Mouse (Mus musculus): ENCODE results near the gene Fbxl20.

Fbxl20 gene

GRCm38 (mm10) chr11:98101332-98101731, 48.9 kb downstream of the Fbxl20 start:
- in situ Hi-C loops (cut with MboI, MseI), result loop anchor here (5.0 to 25.0 kb wide), 2 partner anchors 41 to 1264 kb away; partner anchors contain the start of genes Copz2 (in 1 of the 2) and Nfe2l1 (in 1 of the 2)

DNA sequence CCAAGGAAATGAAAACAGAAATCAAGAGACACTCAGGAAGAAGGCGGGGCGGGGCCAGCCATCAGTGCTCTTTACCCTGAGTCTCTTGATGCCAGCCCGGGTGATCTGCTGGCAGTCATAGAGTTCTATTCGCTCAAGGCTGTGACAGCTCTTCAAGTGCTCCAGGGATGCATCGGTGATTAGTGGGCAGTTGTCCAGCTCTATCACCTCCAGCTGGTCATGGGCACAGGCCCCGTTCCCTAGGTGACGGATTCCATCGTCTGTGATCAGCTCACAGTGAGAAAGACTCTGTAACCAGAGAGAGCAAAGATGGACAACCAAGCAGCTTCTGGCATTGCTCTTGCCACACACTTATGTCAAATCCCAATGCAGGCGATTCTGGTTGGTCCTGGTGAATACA, 59.6 kb downstream of the Fbxl20 start:
- in situ Hi-C loops (cut with MboI, MseI), result no loop called here

DNA sequence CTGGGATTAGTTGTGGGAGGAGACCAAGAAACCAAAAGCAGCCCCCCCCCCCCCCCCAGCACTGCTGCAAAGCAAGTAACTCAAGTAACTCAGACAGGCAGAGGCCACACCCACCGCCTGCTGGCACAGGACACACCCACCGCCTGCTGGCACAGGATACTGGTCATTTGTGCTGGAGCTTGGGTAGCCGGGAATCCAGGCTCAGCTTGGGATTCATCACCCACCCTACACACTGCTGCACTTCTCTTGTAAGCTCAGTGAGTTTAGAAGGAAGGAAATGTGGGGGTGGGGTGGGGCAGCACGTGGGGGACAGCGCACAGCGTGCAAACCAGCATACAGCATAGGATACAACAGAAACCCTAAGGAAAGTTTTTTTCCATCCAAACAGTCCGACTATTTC, 62.0 kb downstream of the Fbxl20 start:
- in situ Hi-C loops (cut with MboI, MseI), result loop anchor here in 1 of 2 experiments (10.0 kb wide), 1 partner anchor 1353 kb away; no protein-coding TSS in a partner anchor

GRCm38 (mm10) chr11:98086574-98086973, 63.6 kb downstream of the Fbxl20 start:
- in situ Hi-C loops (cut with MboI, MseI), result loop anchor here in 1 of 2 experiments (10.0 kb wide), 1 partner anchor 1352 kb away; no protein-coding TSS in a partner anchor

- in situ Hi-C loops (cut with MboI, MseI), result loop anchor here in 1 of 2 experiments (10.0 kb wide), 1 partner anchor 1351 kb away; no protein-coding TSS in a partner anchor
Measured at GRCm38 (mm10) chr11:98086141-98086540, 64.1 kb downstream of the Fbxl20 start.

GRCm38 (mm10) chr11:98082745-98083144, 67.5 kb downstream of the Fbxl20 start:
- in situ Hi-C loops (cut with MboI, MseI), result loop anchor here in 1 of 2 experiments (5.0 to 10.0 kb wide), 2 partner anchors 40 to 1348 kb away; no protein-coding TSS in a partner anchor

DNA sequence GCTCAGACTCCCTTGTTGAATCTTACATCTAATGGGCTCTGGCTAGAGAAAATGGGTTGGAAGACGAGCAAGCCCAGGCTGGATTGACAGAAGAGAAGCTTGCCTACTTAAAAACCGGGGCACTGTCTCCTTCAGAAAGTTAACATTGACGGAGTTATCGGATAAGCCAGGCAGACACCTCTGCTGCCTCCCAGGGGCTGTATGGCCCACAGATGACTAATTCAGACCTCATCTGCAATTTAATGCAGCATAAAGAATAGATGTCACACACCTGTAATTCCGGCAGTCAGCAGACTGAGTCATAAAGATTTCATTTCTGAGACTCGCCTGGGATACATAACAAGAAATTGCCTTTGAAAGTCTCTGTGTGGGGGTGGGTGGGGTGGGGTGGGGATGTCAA, 69.8 kb downstream of the Fbxl20 start:
- in situ Hi-C loops (cut with MboI, MseI), result loop anchor here in 1 of 2 experiments (5.0 to 10.0 kb wide), 2 partner anchors 38 to 1346 kb away; no protein-coding TSS in a partner anchor

DNA sequence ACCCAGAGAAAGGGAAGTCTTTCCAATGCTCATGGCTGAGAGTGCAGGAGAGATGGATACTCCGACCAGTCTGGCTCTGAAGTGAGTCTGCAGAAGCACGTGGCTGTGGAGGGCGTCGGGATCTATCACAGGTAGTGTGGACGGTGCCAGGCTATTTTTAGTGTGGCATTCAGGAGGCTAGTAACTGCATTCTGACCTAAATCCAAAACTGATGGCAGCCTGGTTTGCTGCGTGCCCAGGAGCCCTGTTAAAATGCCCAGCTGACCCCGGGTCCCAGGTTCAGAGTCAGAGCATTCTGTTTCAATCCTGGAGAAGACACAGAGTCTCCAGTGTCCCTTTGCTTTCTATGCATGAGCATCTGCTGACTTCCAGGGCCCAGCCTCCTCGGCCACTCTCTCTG, 73.1 kb downstream of the Fbxl20 start:
- in situ Hi-C loops (cut with MboI, MseI), result loop anchor here in 1 of 2 experiments (5.0 kb wide), 1 partner anchor 45 kb away; no protein-coding TSS in a partner anchor

DNA sequence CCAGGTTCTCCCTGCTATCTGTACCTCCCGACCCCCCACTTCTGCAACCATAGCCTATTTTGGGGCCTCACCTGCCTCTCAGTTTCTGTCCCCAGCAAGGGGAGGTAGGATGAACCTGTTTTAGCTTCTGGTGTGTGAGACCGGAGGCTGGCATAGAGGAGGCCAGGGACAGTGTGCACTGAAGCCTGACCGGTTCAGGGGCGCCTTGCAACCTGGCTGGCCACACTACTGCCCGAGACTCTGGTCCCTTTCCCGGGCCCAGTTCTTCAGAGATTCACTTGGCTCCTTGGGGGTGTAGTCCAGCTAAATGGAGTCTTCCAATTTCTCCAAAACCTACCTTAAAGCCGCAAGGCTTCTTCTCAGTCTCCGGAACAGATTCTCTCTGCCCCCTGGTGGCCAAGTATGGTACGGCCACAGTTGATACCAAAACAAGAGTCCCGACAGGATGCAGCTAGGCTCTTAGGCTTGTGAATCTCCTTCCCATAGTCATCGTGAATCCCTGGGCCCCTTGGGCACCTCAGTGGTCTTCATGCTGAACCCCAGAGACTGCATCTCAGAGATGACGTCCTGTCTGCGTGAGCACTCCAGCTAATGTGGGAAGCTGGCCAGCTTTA, 74.9 kb downstream of the Fbxl20 start:
- in situ Hi-C loops (cut with MboI, MseI), result loop anchor here in 1 of 2 experiments (5.0 kb wide), 1 partner anchor 43 kb away; no protein-coding TSS in a partner anchor

- in situ Hi-C loops (cut with MboI, MseI), result no loop called here
Measured at GRCm38 (mm10) chr11:98073442-98073841, 76.8 kb downstream of the Fbxl20 start.

DNA sequence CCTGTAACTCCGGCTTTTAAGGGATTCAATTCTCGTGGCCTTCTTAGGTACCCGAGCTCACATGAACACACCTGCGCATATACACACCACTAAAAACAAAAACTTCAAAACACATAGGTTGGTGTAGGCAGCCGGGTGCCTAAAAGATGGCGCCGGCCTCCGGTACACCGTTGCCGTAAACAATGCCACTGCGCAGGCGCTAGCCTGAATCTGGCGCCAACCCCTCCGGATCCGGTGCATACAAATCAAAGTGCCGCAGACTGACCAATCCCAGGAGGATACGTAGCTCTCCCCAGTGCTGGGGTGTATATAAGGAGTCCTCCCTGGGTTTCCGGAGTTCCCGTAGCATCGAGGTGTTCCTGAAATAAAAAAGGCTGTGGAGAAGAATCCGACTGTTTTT, 82.9 kb downstream of the Fbxl20 start:
- in situ Hi-C loops (cut with MboI, MseI), result no loop called here

GRCm38 (mm10) chr11:98066201-98066600, 84.0 kb downstream of the Fbxl20 start:
- in situ Hi-C loops (cut with MboI, MseI), result no loop called here

GRCm38 (mm10) chr11:98061904-98062562, 88.2 kb downstream of the Fbxl20 start:
- in situ Hi-C loops (cut with MboI, MseI), result no loop called here

DNA sequence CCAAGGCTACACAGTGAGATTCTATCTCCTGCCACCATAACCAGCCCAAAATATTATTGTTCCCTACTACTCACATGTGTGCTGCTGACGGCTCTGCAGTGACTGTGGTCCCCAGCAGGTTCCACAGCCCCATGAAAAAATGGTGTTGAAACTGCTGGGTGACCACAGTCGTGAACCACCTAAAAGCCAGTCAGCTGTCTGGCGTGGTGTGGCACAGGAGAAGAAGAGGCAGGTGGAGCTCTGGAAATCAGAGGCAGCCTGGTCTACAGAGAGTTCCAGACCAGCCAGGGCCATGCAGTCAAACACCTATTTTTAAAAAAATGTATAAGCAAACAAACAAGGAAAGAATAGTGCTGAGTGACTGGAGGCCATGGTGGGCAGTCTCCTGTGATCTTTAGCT, 88.8 kb downstream of the Fbxl20 start:
- in situ Hi-C loops (cut with MboI, MseI), result no loop called here

DNA sequence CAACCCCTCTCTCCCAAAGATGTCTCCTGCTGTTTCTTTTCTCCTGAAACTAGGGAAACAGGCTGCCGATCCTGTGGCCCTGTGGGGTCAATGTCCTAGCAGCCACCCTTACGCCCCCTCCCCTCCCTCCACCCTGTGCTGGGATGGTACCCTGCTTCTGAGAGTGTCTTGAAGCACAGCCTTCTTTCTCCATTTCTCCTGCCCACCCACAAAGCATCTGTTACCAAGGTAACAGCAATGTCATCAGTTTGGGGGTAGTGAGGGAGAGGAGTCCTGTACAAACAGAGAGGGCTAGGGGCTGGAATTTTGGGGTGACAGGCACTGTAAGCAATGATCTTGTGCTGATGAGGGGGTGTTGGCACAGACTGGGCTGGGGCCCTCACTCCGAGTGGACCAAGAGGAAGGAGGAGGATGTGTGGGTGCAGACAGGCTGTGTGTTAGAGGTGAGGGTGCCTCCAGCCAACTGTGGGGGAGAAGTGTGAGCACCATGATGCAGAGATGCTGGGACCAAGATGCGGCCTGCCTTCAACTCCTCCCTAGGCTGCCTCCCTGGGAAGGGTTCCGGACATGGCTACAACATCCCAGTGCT, 90.0 kb downstream of the Fbxl20 start:
- in situ Hi-C loops (cut with MboI, MseI), result no loop called here

GRCm38 (mm10) chr11:98059662-98060061, 90.5 kb downstream of the Fbxl20 start:
- in situ Hi-C loops (cut with MboI, MseI), result no loop called here

- in situ Hi-C loops (cut with MboI, MseI), result no loop called here
Measured at GRCm38 (mm10) chr11:98057998-98058397, 92.2 kb downstream of the Fbxl20 start.

- in situ Hi-C loops (cut with MboI, MseI), result no loop called here
Measured at GRCm38 (mm10) chr11:98057466-98057865, 92.7 kb downstream of the Fbxl20 start.

DNA sequence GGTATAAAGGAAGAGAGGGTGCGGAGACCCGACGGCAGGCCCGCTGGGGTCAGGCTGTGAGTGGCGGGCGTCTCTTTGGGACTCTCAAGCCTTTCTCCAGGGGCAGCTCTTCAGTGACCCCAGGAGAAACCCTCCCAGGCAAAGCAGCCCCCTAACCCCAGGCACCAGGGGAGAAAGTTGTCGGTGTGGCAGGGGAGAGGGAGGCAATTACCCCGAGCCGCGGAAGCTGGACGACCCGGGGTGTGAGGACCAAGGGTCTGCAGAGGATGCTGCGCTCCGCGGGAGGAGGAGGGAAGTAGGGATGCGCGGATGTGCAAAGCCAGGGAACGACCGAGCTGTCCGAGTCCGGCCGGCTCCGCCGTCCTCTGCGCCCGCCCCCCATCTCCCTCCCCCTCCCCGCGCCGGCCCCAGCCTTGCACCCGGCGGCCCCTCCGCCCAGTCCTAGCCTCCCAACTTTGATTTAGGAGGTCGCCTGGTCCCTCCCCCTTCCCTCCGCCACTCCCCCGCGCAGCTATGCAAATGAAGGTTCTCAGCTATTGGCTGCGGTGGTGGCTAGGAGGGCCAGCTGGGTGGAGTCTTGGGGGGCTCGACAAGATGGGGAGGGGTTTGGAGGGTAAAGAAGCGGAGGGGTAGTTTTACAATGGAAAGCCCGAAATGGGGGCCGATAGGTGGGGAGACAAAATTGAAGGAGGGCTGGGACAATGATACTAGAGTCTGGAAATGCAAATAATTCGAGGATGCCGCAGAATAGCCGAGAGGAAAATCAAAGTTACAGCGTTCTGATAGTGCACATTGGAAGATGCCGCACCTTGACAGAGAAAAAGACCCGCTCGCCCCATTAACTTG, 97.0 kb downstream of the Fbxl20 start, which contains the start of gene Stac2:
TSS of gene Stac2 (minus strand) at position 474 of the 846 bp plus-strand sequence.
- in situ Hi-C loops (cut with MboI, MseI), result no loop called here

DNA sequence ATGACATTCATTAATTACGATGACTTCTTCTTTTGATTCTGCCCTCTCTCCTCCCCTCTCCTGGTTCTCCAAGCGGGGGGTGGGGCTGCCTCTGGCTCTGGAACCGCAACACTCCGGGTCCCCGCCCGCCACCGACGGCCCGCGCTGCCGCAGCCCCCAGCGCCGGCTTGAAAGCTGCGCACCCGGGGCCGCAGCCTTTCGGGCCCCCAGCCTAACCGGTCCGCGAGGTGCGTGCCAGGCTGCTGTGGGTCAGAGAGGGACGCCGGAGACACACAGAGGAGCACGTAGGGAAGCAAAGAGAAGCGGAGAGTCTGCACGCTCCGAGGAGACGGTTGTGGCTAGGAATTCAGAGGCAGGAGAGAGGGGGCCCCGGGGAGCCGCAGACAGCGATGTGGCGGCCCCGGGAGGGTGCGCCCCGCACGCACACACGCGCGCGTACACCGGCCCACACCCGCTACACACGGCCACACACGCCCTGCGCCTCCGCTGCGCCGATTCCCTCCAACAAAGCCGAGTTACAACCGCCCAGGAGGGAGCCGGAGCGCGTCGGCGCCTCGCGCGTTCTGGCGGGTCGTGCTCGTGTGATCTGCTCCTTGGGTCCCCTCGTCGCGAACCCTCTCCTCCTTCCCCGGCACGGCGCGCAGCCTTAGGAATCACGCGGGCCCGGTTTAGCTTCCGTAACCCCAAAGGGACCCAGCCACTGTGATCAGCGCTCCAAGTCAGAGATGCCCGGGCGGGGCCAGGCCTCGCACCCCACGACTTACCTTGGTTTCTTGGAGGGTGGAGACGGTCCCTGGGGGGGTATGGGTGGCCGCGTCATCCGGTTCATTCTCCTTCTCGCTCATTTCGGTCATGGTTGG, 97.8 kb downstream of the Fbxl20 start:
- in situ Hi-C loops (cut with MboI, MseI), result no loop called here

Data from T-helper 17 cell (primary cell).